Mouse (Mus musculus) monocyte, adult 2 months (primary cell): ENCODE measurements around the gene Fam198a.
"Not testable (repeated sequence)": the region's sequence is repeated elsewhere in the genome, so short reads cannot be mapped to it uniquely, and the experiment has no call there.

ENCODE experiments used
- DNase-seq, 2 experiments: peaks; one replicate each; pipeline ENCODE4 v3.0.0; 2022; ENCODE audit warnings: low spot score in 2 of 2, low read depth in 1 of 2

Fam198a gene

GRCm38 (mm10) chr9:122018782-122019395, 68.1 kb downstream of the Fam198a start:
- no peak for DNase-seq

GRCm38 (mm10) chr9:122020321-122020720, 69.5 kb downstream of the Fam198a start:
- DNase-seq = no peak

GRCm38 (mm10) chr9:122021171-122021570, 70.4 kb downstream of the Fam198a start:
- DNase-seq = not testable (repeated sequence)

- DNase-seq = no peak
These were observed 70.8 kb downstream of the Fam198a start for GRCm38 (mm10) chr9:122021581-122021980.

- DNase-seq = no peak
These were observed 72.0 kb downstream of the Fam198a start for GRCm38 (mm10) chr9:122022776-122023175.

- DNase-seq = no peak
These were observed 73.1 kb downstream of the Fam198a start for GRCm38 (mm10) chr9:122023873-122024272.

- no peak for DNase-seq
These were observed 73.6 kb downstream of the Fam198a start for GRCm38 (mm10) chr9:122024419-122024818.

- DNase-seq = no peak
These were observed 75.2 kb downstream of the Fam198a start for GRCm38 (mm10) chr9:122025855-122026590.

GRCm38 (mm10) chr9:122027081-122027913, 76.5 kb downstream of the Fam198a start:
- DNase-seq = no peak

- DNase-seq = no peak
These were observed 77.3 kb downstream of the Fam198a start for GRCm38 (mm10) chr9:122027914-122028745.

GRCm38 (mm10) chr9:122029765-122030164, 79.0 kb downstream of the Fam198a start:
- DNase-seq = no peak
